Mouse (Mus musculus) heart, adult 2 months (tissue): ENCODE data around the gene Ggct.

ENCODE experiments used
- CTCF ChIP-seq: fragments of 200-600 bp; IDR thresholded peaks from 2 replicates; pipeline ENCODE4 v1.8.1; 2022; ENCODE audit warnings: antibody characterized with exemption, mild to moderate bottlenecking, moderate library complexity
- EP300 ChIP-seq: fragments of 200-500 bp; IDR thresholded peaks from 2 replicates; pipeline ENCODE4 v1.6.1; 2011; ENCODE audit warnings: low read depth, low read length, control low read depth; ENCODE audit not compliant: insufficient read depth
- POLR2A ChIP-seq: fragments of 200-500 bp; IDR thresholded peaks from 2 replicates; pipeline ENCODE4 v1.6.1; 2011; ENCODE audit warnings: mild to moderate bottlenecking, low read depth, low read length, control low read depth; ENCODE audit not compliant: insufficient read depth

DNA sequence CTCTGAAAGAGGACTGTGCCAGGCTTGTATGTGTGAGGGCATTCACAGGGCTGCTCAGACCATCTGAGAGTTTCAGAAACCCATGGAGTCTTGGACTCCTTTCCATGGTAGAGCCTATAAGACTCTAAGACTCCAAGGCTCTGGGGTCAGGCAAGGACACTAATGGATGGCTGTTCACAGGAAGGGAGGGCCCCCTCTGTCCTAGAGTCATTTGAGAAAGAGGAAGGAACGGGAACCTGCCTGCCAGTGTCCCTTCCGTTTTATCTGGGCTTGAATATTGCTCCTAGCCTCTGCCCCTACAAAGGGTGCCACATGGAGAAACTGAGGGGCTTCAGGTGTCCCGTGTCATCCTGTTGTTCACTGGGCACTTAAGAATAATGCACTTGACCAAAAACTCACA, 58.9 kb downstream of the Ggct start:
- no peak for TF ChIP-seq CTCF
- no peak for TF ChIP-seq POLR2A
- TF ChIP-seq EP300, result 0 out of 2 replicates have a peak, but pooled peaks have one; percentile 10
